Mouse (Mus musculus) left cerebral cortex, postnatal 14 days (tissue): ENCODE results near the gene Tesk2. TPM values are rescaled to one million over a fixed set of nuclear protein-coding genes. Genes with fewer than 3 reads are reported as not detected.
"Not testable (repeated sequence)": the region's sequence is repeated elsewhere in the genome, so short reads cannot be mapped to it uniquely, and the experiment has no call there.

Experiments used
- DNase-seq, 2 experiments: peaks; one replicate each; pipeline ENCODE4 v3.0.0; 2021 to 2022; ENCODE audit warnings: low spot score in 2 of 2, mixed read lengths in 1 of 2
- intact Hi-C: fragments of 180-260 bp; cut with DNase I; formaldehyde crosslinking; loops from one replicate; pipeline ENCODE4 v1.15.1; 2025
- total RNA-seq, 2 experiments: library from RNA; stranded (reverse); gene quantifications; 2 replicates each; pipeline ENCODE4 v1.2.3; 2021

The Tesk2 gene
- total RNA-seq, 2 experiments from 2014 or later, result 4.1 to 4.8 TPM

DNA sequence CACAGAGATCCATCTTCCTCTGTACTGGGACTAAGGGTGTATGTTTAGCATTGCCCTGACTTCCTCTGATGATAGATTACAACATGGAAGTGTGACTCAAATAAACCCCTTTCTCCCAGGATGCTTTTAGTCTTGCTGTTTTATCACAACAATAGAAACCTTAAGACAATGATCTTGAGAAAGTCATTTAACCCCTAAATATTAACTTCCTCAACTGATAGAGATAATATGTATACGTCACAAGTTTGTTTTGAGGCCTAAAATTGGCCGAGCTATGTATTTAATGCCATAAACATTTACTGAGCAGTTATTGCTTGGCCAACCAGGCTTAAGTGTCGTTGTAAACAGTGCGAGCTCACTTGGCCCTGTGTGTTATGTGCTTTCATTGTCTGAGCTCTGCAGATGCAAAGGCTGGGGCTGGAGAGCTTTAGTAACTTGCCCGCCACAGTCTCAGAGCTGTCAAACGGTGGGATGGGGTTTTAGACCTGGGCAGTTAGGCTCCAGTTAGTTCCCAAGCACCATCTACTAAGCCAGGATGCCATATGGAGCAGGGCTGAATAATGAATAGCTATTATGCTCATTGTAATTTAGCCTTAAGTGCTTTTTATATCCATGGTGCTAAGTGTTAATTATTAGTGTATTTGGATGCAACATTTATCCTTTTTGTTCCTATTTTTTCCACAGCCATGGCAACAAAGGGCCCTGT, 108.8 kb downstream of the Tesk2 start:
- no peak for DNase-seq
- intact Hi-C loops, result loop anchor here (5.0 kb wide), 1 partner anchor 48 kb away; the partner anchor contains the start of gene Zswim5

DNA sequence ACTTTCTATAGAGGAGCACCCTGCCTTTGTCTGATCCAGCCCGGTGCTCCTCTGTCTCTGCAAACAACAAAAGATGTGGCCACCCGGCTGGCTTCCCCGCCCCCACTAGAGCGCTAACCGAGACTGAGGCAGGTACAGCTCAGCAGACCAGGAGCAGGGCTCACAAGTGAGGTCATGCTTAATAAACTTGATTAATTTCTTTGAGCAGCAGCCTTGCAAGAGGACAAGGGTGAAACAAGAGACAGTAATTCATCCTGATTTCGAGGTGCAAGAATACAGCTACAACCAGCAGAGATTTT, 109.3 kb downstream of the Tesk2 start:
- intact Hi-C loops, result no loop called here
- no peak for DNase-seq

DNA sequence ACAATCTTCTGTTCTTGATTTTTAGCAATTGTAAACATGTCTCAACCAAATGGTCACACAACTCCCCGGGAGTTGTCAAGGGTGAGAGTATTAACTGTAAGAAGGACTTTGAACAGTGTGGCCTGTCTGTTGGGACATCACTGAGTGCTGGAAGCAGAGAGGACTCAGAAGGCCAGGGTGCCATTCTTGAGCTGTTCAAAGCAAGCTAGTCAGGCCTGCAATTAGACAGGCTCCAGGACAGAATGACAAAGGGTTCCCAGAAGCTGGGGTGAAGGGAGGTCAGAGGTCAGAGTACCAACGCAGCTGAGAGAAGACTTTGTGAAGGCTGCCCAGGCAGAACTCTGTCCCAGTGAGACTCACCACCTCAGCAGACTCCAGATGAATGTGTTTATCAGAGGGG, 118.3 kb downstream of the Tesk2 start:
- DNase-seq, result no peak
- intact Hi-C loops, result no loop called here

DNA sequence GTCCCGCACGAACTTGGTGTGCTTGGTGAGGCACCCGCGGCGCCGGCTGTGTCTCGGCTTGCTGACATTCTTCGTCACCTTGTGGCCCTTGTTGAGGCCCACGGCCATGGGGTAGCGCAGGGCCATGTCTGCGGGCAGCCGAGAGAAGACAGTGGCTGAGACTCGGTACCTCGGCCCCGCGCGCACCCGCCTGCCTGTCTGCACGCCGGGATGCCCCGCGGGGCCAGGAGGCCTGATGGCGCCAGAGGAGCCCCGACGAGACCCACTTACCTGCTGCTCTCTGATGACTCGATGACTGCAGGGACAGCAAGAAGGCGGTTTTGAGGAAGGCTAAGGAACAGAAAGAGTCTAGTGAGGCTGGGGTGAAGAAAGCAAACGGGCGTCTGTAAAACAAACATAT, 119.3 kb downstream of the Tesk2 start:
- intact Hi-C loops, result not testable (repeated sequence)

DNA sequence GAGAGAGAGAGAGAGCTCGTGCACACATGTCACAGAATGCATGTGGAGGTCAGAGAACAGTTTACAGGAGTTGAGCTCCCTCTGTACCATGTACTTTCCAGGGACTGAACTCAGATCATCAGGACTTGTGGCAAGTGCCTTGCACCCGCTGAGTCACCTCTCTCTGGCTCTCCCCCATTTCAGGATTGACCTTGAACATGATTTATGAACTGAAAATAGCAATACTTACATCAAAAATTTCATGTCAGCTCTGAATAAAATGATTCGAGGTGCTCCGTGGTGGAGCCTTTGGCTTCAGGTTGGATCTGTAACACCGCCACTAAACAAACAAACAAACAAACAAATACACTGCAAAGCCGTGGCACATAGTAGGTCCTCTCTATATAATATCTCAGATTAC, 120.1 kb downstream of the Tesk2 start:
- intact Hi-C loops, result no loop called here

More for the DNA sequence above, 119.3 kb downstream of the Tesk2 start:
- DNase-seq, result not testable (repeated sequence)

DNA sequence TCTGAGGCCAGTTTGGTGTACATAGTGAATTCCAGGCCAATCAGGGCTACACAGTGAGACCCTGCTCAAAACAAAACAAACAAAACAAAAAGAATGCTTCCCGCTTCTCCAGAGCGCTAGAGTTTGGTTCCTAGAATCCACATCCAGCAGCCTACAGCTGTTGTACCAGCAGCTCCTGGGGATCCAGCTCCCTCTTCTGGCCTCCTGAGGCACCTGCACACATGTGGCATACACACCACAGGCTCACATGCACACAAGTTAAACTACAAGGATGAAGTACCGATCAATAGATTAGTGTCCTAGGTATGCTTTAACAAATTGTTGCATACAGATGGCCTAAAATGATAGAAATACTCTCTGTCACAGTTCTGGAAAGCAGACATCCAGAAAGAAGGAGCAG, 123.6 kb downstream of the Tesk2 start:
- intact Hi-C loops, result no loop called here
- DNase-seq, result no peak

More for the DNA sequence above, 120.1 kb downstream of the Tesk2 start:
- no peak for DNase-seq

DNA sequence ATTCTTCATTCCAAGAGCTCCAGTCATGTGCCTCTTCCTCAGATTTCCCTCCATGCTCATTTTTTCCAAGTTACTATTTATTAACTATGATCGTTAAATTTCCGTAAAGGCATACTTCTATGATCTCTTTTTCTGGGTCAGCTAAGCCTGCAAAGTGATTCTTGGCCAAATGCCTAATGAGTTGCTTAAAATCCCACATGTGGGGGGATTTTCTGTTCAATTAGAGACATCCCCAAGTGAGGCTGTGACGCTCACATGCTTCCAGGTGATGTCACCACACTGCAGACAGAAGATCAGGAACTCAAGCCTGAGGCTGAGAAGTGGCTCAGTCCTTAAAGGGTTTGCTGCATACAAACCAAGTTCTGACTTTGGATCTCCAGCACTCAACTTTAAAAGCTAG, 129.2 kb downstream of the Tesk2 start:
- intact Hi-C loops, result no loop called here
- DNase-seq, result no peak

DNA sequence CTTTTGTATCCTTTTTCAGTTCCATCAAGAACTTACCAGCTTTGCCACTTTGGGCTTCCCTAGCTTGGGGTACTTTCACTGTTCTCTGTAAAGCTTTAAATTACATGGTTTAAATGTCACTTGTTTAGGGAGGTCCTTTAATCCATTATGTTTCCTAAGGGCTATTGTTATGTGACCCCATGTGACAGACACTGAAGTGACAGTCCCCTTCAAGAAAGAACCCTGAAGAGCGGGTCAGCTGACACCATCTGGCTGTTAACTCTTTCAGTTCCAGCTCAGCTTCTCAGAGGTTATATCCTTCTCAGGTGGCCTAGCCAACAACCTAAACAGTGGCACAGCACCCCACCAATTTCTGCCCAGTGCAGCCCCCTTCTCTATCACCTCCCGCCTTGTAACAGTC, 133.5 kb downstream of the Tesk2 start:
- intact Hi-C loops, result no loop called here
- no peak for DNase-seq

Other genes starting within 250 kb of the Tesk2 start
- 10 to 100 TPM; 18.5 to 19.9 TPM for gene Ipp, start 213.4 kb upstream of the Tesk2 start, total RNA-seq
- 10 to 100 TPM; 10.2 to 11.3 TPM for gene Tmem69, start 165.0 kb upstream of the Tesk2 start, total RNA-seq
- gene Gpbp1l1, start 163.3 kb upstream of the Tesk2 start, total RNA-seq, result 10 to 100 TPM; 31.9 to 35.6 TPM
- 1 to 10 TPM; 4.6 to 5.7 TPM for gene Ccdc17, start 124.3 kb upstream of the Tesk2 start, total RNA-seq
- 10 to 100 TPM; 47.6 to 49.9 TPM for gene Nasp, start 93.0 kb upstream of the Tesk2 start, total RNA-seq
- 100 to 1,000 TPM; 501 TPM for gene Akr1a1, start 69.3 kb upstream of the Tesk2 start, total RNA-seq
- 100 to 1,000 TPM; 163 to 170 TPM for gene Prdx1, start 35.4 kb upstream of the Tesk2 start, total RNA-seq
- gene Mmachc, start 12.5 kb upstream of the Tesk2 start, total RNA-seq, result 10 to 100 TPM; 14.6 to 17.0 TPM
- gene Ccdc163, start 12.4 kb upstream of the Tesk2 start, total RNA-seq, result 1 to 10 TPM; 3.3 to 5.2 TPM
- gene Toe1, start 86.7 kb downstream of the Tesk2 start, total RNA-seq, result 10 to 100 TPM; 12.1 to 12.7 TPM
- 1 to 10 TPM; 1.5 to 3.2 TPM for gene Mutyh, start 86.8 kb downstream of the Tesk2 start, total RNA-seq
- under 1 TPM; 0.44 to 0.72 TPM for gene Hpdl, start 100.8 kb downstream of the Tesk2 start, total RNA-seq
- gene Zswim5, start 156.4 kb downstream of the Tesk2 start, total RNA-seq, result 1 to 10 TPM; 7.2 to 9.0 TPM